Mouse (Mus musculus) liver, postnatal 0 days (tissue): ENCODE results near the gene Fkbp14. TPM values are rescaled to one million over a fixed set of nuclear protein-coding genes. Genes with fewer than 3 reads are reported as not detected.

Source experiments
- ATAC-seq: fragments of 200-750 bp; cut with Nextera tagmentation; 2 replicates; pipeline ENCODE4 v1.8.0; 2017; ENCODE audit warnings: mild to moderate bottlenecking, moderate library complexity
- DNase-seq: peaks from one replicate; pipeline ENCODE4 v3.0.0-alpha.2; 2016
- H3K27ac ChIP-seq: fragments of 300-500 bp; sonication (generic); 2 replicates; pipeline ENCODE4 v1.5.1; 2014; ENCODE audit warnings: antibody characterized with exemption, moderate library complexity, mild to moderate bottlenecking, low read depth
- H3K27me3 ChIP-seq: fragments of 300-500 bp; sonication (generic); 2 replicates; pipeline ENCODE4 v1.6.1; 2014; ENCODE audit warnings: low read length, control low read depth, mixed read lengths; ENCODE audit not compliant: insufficient read depth
- H3K36me3 ChIP-seq: fragments of 300-500 bp; sonication (generic); replicated peaks from 2 replicates; pipeline ENCODE4 v1.6.1; 2014; ENCODE audit warnings: mild to moderate bottlenecking, control low read depth, low read length, moderate library complexity, mixed read lengths; ENCODE audit not compliant: insufficient read depth
- H3K4me1 ChIP-seq: fragments of 300-500 bp; sonication (generic); 2 replicates; pipeline ENCODE4 v1.6.1; 2014; ENCODE audit warnings: antibody characterized with exemption, mild to moderate bottlenecking, control low read depth; ENCODE audit not compliant: insufficient read depth
- H3K4me2 ChIP-seq: fragments of 300-500 bp; sonication (generic); 2 replicates; pipeline ENCODE4 v1.6.1; 2014; ENCODE audit warnings: low read depth, mild to moderate bottlenecking, low read length, moderate library complexity, mixed read lengths
- H3K4me3 ChIP-seq: fragments of 300-500 bp; sonication (generic); 2 replicates; pipeline ENCODE4 v1.5.1; 2014; ENCODE audit warnings: low read depth, low read length
- H3K9ac ChIP-seq: fragments of 300-500 bp; sonication (generic); replicated peaks from 2 replicates; pipeline ENCODE4 v1.6.1; 2014; ENCODE audit warnings: mild to moderate bottlenecking, moderate library complexity
- H3K9me3 ChIP-seq: fragments of 300-500 bp; sonication (generic); 2 replicates; pipeline ENCODE4 v1.6.1; 2016; ENCODE audit warnings: mild to moderate bottlenecking, control low read depth, low read length, mixed read lengths
- CTCF ChIP-seq: sonication (generic); IDR thresholded peaks from 2 replicates; pipeline ENCODE4 v1.5.1; 2016; ENCODE audit warnings: antibody characterized with exemption, low read depth
- EP300 ChIP-seq: IDR thresholded peaks from 2 replicates; pipeline ENCODE4 v1.6.1; 2016; ENCODE audit warnings: antibody characterized with exemption, low read depth, mild to moderate bottlenecking
- WGBS: fragments of 180-500 bp; shearing (Covaris S2); extraction: QIAGEN DNeasy Blood & Tissue Kit; methylation state at CpG from one replicate; pipeline ENCODE4 v1.1.7; 2014; ENCODE audit not compliant: insufficient replicate concordance; 5-methylcytosine and 5-hydroxymethylcytosine counted together
- polyA plus RNA-seq: library from polyadenylated mRNA; unstranded; fragments of >200 nt; fragmentation: Nextera tagmentation; extraction: Ambion mirVana; gene quantifications from 2 replicates; pipeline ENCODE4 v1.2.1, GENCODE M21; 2015

Fkbp14 gene
- polyA plus RNA-seq, 1 experiment from 2014 or later: 2.3 TPM

GRCm38 (mm10) chr6:54620357-54620756 lies 23.2 kb upstream of the Fkbp14 start:
- Histone ChIP-seq H3K9ac (no peak overlapping the region), H3K36me3 (0 out of 2 replicates have a peak, but pooled peaks cover 4% of the 10 kb centered on the region), H3K4me2 (no peak overlapping the region), H3K4me1 (no peaks in the 10 kb centered on the region), H3K27me3 (no peaks in the 10 kb centered on the region), H3K4me3 (no peak overlapping the region), H3K27ac (no peak overlapping the region), H3K9me3 (no peaks in the 10 kb centered on the region)
- DNase-seq: no peak
- WGBS: 52% methylated on average over 4 of the region's 4 CpGs
- no peak for ATAC-seq
- TF ChIP-seq CTCF (no peak), EP300 (no peak)

GRCm38 (mm10) chr6:54619530-54619929 lies 22.4 kb upstream of the Fkbp14 start:
- Histone ChIP-seq H3K27ac (no peak overlapping the region), H3K9me3 (no peaks in the 10 kb centered on the region), H3K4me2 (no peak overlapping the region), H3K4me3 (no peak overlapping the region), H3K4me1 (no peaks in the 10 kb centered on the region), H3K27me3 (no peaks in the 10 kb centered on the region), H3K9ac (no peak overlapping the region), H3K36me3 (0 out of 2 replicates have a peak, but pooled peaks cover 4% of the 10 kb centered on the region)
- WGBS: 78% methylated on average over 7 of the region's 7 CpGs
- ATAC-seq (no peak), DNase-seq (no peak)
- TF ChIP-seq EP300: no peak
- TF ChIP-seq CTCF: no peak

GRCm38 (mm10) chr6:54617363-54617762 lies 20.3 kb upstream of the Fkbp14 start:
- WGBS: 88% methylated on average over 3 of the region's 3 CpGs
- no peak for TF ChIP-seq CTCF
- TF ChIP-seq EP300: no peak

GRCm38 (mm10) chr6:54606241-54606640 lies 9.1 kb upstream of the Fkbp14 start:
- no peak for DNase-seq
- no peak overlapping the region for H3K4me2 ChIP-seq

More at GRCm38 (mm10) chr6:54617363-54617762, 20.3 kb upstream of the Fkbp14 start:
- Histone ChIP-seq H3K27ac (no peak overlapping the region), H3K4me3 (no peak overlapping the region), H3K4me2 (no peak overlapping the region), H3K27me3 (no peaks in the 10 kb centered on the region), H3K4me1 (no peaks in the 10 kb centered on the region), H3K9me3 (no peaks in the 10 kb centered on the region), H3K9ac (no peak overlapping the region), H3K36me3 (no peaks in the 10 kb centered on the region)
- no peak for DNase-seq
- ATAC-seq: no peak

GRCm38 (mm10) chr6:54604001-54604715 lies 7.0 kb upstream of the Fkbp14 start:
- H3K9me3 ChIP-seq: no peaks in the 10 kb centered on the region
- H3K27me3 ChIP-seq: no peaks in the 10 kb centered on the region
- DNase-seq (no peak), ATAC-seq (no peak)
- WGBS: 91% methylated on average over 1 of the region's 1 CpGs
- TF ChIP-seq EP300 (no peak), CTCF (no peak)
- H3K4me1 ChIP-seq: peaks cover 8% of the 10 kb centered on the region
- H3K4me2 ChIP-seq: no peak overlapping the region
- no peak overlapping the region for H3K4me3 ChIP-seq
- H3K27ac ChIP-seq: no peak overlapping the region
- H3K36me3 ChIP-seq: no peaks in the 10 kb centered on the region
- H3K9ac ChIP-seq: no peak overlapping the region

More at GRCm38 (mm10) chr6:54606241-54606640, 9.1 kb upstream of the Fkbp14 start:
- Histone ChIP-seq H3K27me3 (no peaks in the 10 kb centered on the region), H3K9me3 (no peaks in the 10 kb centered on the region), H3K4me3 (no peak overlapping the region), H3K27ac (no peak overlapping the region), H3K4me1 (peaks cover 5% of the 10 kb centered on the region), H3K36me3 (no peaks in the 10 kb centered on the region), H3K9ac (no peak overlapping the region)
- ATAC-seq: no peak
- TF ChIP-seq EP300 (no peak), CTCF (no peak)
- 57% methylated on average over 4 of the region's 4 CpGs for WGBS

- no peak overlapping the region for H3K4me3 ChIP-seq
- H3K4me2 ChIP-seq: no peak overlapping the region
- WGBS: 83% methylated on average over 2 of the region's 2 CpGs
- H3K9ac ChIP-seq: no peak overlapping the region
- H3K27ac ChIP-seq: no peak overlapping the region
- DNase-seq (no peak), ATAC-seq (no peak)
- H3K4me1 ChIP-seq: peaks cover 8% of the 10 kb centered on the region
- H3K27me3 ChIP-seq: no peaks in the 10 kb centered on the region
- no peaks in the 10 kb centered on the region for H3K9me3 ChIP-seq
- TF ChIP-seq EP300 (no peak), CTCF (no peak)
- no peaks in the 10 kb centered on the region for H3K36me3 ChIP-seq
These were observed 5.8 kb upstream of the Fkbp14 start for GRCm38 (mm10) chr6:54602891-54603290.
